Mouse (Mus musculus) stomach, embryonic 15.5 days (tissue): ENCODE data around the gene Pde4d. TPM values are rescaled to one million over a fixed set of nuclear protein-coding genes. Genes with fewer than 3 reads are reported as not detected.

Experiments used
- ATAC-seq: fragments of 200-750 bp; cut with Nextera tagmentation; 2 replicates; pipeline ENCODE4 v1.8.0; 2017; ENCODE audit warnings: low read depth, moderate number of reproducible peaks, moderate TSS enrichment; ENCODE audit not compliant: insufficient read depth, low FRiP score
- H3K27ac ChIP-seq: fragments of 300-500 bp; sonication (generic); 2 replicates; pipeline ENCODE4 v1.5.1; 2015; ENCODE audit warnings: mild to moderate bottlenecking, inconsistent platforms
- H3K27me3 ChIP-seq: fragments of 300-500 bp; sonication (generic); replicated peaks from 2 replicates; pipeline ENCODE4 v1.6.1; 2015; ENCODE audit warnings: inconsistent platforms
- H3K36me3 ChIP-seq: fragments of 300-500 bp; sonication (generic); 2 replicates; pipeline ENCODE4 v1.6.1; 2015; ENCODE audit warnings: inconsistent platforms
- H3K4me1 ChIP-seq: fragments of 300-500 bp; sonication (generic); 2 replicates; pipeline ENCODE4 v1.6.1; 2015; ENCODE audit warnings: inconsistent platforms
- H3K4me2 ChIP-seq: fragments of 300-500 bp; sonication (generic); 2 replicates; pipeline ENCODE4 v1.6.1; 2015; ENCODE audit warnings: mild to moderate bottlenecking, inconsistent platforms
- H3K4me3 ChIP-seq: fragments of 300-500 bp; sonication (generic); replicated peaks from 2 replicates; pipeline ENCODE4 v1.5.1; 2015; ENCODE audit warnings: inconsistent platforms
- H3K9ac ChIP-seq: fragments of 300-500 bp; sonication (generic); 2 replicates; pipeline ENCODE4 v1.6.1; 2015; ENCODE audit warnings: inconsistent platforms
- H3K9me3 ChIP-seq: fragments of 300-500 bp; sonication (generic); 2 replicates; pipeline ENCODE4 v1.6.1; 2016; ENCODE audit warnings: inconsistent platforms
- WGBS: fragments of 180-500 bp; shearing (Covaris S2); methylation state at CpG from one replicate; pipeline ENCODE4 v1.1.7; 2015; 5-methylcytosine and 5-hydroxymethylcytosine counted together
- polyA plus RNA-seq: library from polyadenylated mRNA; unstranded; fragments of >200 nt; fragmentation: Nextera tagmentation; extraction: Ambion mirVana; gene quantifications from 2 replicates; pipeline ENCODE4 v1.2.1, GENCODE M21; 2015

Pde4d gene
- polyA plus RNA-seq, 1 experiment from 2014 or later, result 22.8 TPM

GRCm38 (mm10) chr13:109092654-109093053 lies 642.9 kb downstream of the Pde4d start:
- Histone ChIP-seq H3K4me3 (no peak overlapping the region), H3K9ac (no peak overlapping the region), H3K36me3 (no peaks in the 10 kb centered on the region), H3K9me3 (no peaks in the 10 kb centered on the region), H3K4me1 (no peaks in the 10 kb centered on the region), H3K4me2 (no peak overlapping the region), H3K27ac (no peak overlapping the region), H3K27me3 (no peaks in the 10 kb centered on the region)
- 78% methylated on average over 3 of the region's 3 CpGs for WGBS
- ATAC-seq, result no peak

GRCm38 (mm10) chr13:109096654-109097053 lies 646.9 kb downstream of the Pde4d start:
- no peak for ATAC-seq
- 65% methylated on average over 2 of the region's 2 CpGs for WGBS
- H3K9ac ChIP-seq, result no peak overlapping the region
- H3K4me2 ChIP-seq, result no peak overlapping the region
- H3K4me1 ChIP-seq, result no peaks in the 10 kb centered on the region
- no peak overlapping the region for H3K4me3 ChIP-seq
- no peaks in the 10 kb centered on the region for H3K9me3 ChIP-seq
- no peaks in the 10 kb centered on the region for H3K27me3 ChIP-seq
- H3K36me3 ChIP-seq, result no peaks in the 10 kb centered on the region
- no peak overlapping the region for H3K27ac ChIP-seq

DNA sequence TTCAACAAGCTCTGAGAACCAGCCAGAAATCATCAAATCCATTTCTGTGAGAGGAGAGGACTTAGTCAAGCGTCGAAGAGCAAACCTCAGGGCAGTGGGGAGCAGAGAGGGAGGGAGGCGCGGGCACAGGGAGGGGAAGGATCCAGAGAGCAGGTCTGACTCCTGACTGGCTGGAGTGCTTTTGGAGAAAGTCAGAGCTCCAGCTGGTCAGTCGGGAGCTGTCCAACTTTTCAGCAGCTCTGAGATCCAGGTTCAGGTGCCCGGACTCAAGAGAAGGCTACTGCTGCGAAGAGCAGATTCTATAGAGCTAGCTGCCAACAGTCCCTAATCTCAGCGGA lies 666.2 kb downstream of the Pde4d start:
- no peak for ATAC-seq
- H3K4me2 ChIP-seq, result peak overlapping the region; percentile 89
- WGBS, result under 1% methylated on average over 8 of the region's 8 CpGs

DNA sequence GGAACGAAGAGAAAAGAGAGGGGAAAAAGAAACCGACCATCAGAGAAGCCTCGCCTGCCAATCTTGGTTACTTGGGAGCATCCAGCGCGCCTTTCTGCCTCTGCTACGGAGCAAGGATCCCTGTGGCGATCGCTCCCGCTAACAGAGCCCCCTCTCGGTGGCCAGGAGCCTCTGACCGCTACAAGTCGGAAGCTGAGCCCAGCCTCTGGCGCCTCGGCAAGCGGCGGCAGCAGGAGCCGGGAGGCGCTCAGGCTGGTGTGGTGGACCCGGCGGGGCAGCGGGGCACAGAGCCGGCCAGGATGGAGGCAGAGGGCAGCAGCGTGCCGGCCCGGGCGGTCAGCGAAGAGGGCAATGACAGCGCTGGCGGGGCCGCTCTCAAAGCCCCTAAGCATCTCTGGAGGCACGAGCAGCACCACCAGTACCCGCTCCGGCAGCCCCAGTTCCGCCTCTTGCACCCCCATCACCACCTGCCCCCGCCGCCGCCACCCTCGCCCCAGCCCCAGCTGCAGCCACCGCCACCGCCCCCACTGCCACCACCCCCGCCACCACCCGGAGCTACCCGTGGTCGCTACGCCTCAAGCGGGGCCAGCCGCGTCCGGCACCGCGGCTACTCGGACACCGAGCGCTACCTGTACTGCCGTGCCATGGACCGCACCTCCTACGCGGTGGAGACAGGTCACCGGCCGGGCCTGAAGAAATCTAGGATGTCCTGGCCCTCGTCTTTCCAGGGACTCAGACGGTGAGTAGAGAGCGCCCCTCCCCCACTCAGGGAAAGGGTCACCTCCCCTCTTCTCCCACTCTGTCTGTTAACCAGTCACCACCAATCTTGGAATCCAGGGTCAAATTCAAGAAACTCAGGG lies 666.8 kb downstream of the Pde4d start:
- Histone ChIP-seq H3K4me2 (peak overlapping the region; percentile 89), H3K27me3 (peaks cover 12% of the 10 kb centered on the region; the same call in 1 of the 2 replicates), H3K4me1 (peaks cover 9% of the 10 kb centered on the region; the same call in 1 of the 2 replicates), H3K9me3 (no peaks in the 10 kb centered on the region), H3K4me3 (peak overlapping the region; percentile 41), H3K27ac (no peak overlapping the region), H3K36me3 (no peaks in the 10 kb centered on the region), H3K9ac (no peak overlapping the region)
- WGBS, result under 1% methylated on average over 54 of the region's 63 CpGs
- ATAC-seq, result peak; percentile 35; the same call in 1 of the 2 replicates

More for the DNA sequence above, 666.2 kb downstream of the Pde4d start:
- H3K4me3 ChIP-seq, result peak overlapping the region; percentile 41
- H3K9ac ChIP-seq, result no peak overlapping the region
- peaks cover 12% of the 10 kb centered on the region; the same call in 1 of the 2 replicates for H3K27me3 ChIP-seq
- peaks cover 9% of the 10 kb centered on the region; the same call in 1 of the 2 replicates for H3K4me1 ChIP-seq
- H3K27ac ChIP-seq, result no peak overlapping the region
- no peaks in the 10 kb centered on the region for H3K36me3 ChIP-seq
- no peaks in the 10 kb centered on the region for H3K9me3 ChIP-seq

- Histone ChIP-seq H3K9me3 (no peaks in the 10 kb centered on the region), H3K4me2 (peak overlapping the region; percentile 89), H3K27me3 (peaks cover 12% of the 10 kb centered on the region; the same call in 1 of the 2 replicates), H3K9ac (no peak overlapping the region), H3K36me3 (no peaks in the 10 kb centered on the region), H3K4me1 (peaks cover 9% of the 10 kb centered on the region; the same call in 1 of the 2 replicates), H3K4me3 (peak overlapping the region; percentile 41; the same call in 1 of the 2 replicates), H3K27ac (no peak overlapping the region)
- no peak for ATAC-seq
- 7% methylated on average over 14 of the region's 14 CpGs for WGBS
Observed at GRCm38 (mm10) chr13:109117210-109117791, 667.6 kb downstream of the Pde4d start.

DNA sequence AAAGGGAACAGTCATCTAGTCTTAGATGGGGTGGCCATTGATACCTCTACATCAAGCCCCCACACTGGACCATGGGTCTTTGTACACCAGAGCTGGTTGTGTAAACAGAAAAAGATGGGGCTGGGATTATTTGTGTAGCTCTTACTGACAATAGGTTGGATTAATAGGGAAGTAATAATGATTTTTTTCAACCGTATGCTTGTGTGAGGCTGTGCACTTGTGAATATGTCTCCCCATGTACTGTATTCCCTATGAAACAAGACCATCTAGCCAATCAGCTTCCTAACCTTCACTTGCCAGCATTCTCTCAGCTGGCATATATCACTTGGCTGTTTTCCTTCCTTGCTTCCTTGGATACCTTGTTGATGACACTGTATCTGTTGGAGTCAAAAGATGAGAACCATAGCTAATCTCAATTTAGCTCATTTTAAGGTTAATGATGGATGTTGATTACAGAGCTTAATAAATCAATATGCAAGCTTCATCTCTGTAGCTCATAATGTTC lies 668.6 kb downstream of the Pde4d start:
- no peaks in the 10 kb centered on the region for H3K9me3 ChIP-seq
- H3K4me2 ChIP-seq, result no peak overlapping the region
- H3K4me1 ChIP-seq, result peaks cover 9% of the 10 kb centered on the region; the same call in 1 of the 2 replicates
- no peaks in the 10 kb centered on the region for H3K36me3 ChIP-seq
- peaks cover 12% of the 10 kb centered on the region; the same call in 1 of the 2 replicates for H3K27me3 ChIP-seq
- H3K4me3 ChIP-seq, result no peak overlapping the region
- no peak overlapping the region for H3K27ac ChIP-seq
- ATAC-seq, result no peak
- WGBS, result 68% methylated on average over 1 of the region's 1 CpGs
- no peak overlapping the region for H3K9ac ChIP-seq

DNA sequence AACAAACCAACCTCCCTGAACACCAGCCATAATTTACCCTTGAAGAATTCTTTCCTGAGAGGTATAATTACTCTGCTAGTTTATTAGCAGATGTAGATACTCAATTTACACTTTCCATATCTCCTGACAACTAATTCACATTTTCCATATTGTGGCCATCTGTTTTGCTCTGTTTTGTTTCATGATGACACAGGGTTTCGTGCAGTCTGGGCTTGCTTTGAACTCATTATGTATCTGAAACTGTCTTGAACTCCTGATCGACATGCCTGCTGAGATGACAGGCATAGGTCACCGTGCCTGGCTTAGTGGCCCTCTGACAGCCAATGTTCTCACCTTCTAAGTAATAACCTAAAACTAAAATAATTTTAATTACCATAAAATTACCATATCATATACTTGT lies 672.1 kb downstream of the Pde4d start:
- Histone ChIP-seq H3K4me2 (no peak overlapping the region), H3K36me3 (no peaks in the 10 kb centered on the region), H3K27me3 (0 out of 2 replicates have a peak, but pooled peaks cover 6% of the 10 kb centered on the region), H3K4me1 (peaks cover 5% of the 10 kb centered on the region; the same call in 1 of the 2 replicates), H3K9me3 (no peaks in the 10 kb centered on the region), H3K27ac (no peak overlapping the region), H3K9ac (no peak overlapping the region), H3K4me3 (no peak overlapping the region)
- ATAC-seq, result no peak
- 53% methylated on average over 3 of the region's 3 CpGs for WGBS

DNA sequence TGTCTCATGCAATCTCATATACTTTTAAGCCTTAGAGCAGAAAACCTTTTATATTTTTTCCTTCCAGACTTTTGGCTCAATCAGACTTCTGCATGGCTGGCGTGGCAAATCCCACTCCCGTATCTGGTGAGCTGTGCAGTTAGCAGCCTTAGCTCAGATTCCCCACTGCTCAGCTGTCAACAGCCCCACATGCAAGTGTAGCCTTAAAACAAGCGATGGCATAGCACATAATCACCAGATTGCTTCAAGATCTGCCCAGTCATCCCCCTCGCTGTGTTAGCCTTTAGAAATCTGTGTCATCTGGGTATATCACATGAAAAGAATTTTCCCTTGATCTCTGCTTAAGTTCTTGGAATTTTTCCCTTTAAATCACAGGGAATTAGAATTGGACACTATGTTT lies 686.7 kb downstream of the Pde4d start:
- ATAC-seq, result no peak
- H3K4me2 ChIP-seq, result no peak overlapping the region
- H3K9me3 ChIP-seq, result no peaks in the 10 kb centered on the region
- no peak overlapping the region for H3K9ac ChIP-seq
- H3K4me1 ChIP-seq, result no peaks in the 10 kb centered on the region
- no peak overlapping the region for H3K4me3 ChIP-seq
- H3K27ac ChIP-seq, result no peak overlapping the region
- 69% methylated on average over 4 of the region's 4 CpGs for WGBS
- H3K36me3 ChIP-seq, result no peaks in the 10 kb centered on the region
- H3K27me3 ChIP-seq, result no peaks in the 10 kb centered on the region

GRCm38 (mm10) chr13:109158703-109159102 lies 709.0 kb downstream of the Pde4d start:
- H3K4me2 ChIP-seq, result no peak overlapping the region
- H3K36me3 ChIP-seq, result no peaks in the 10 kb centered on the region
- no peaks in the 10 kb centered on the region for H3K27me3 ChIP-seq
- no peak overlapping the region for H3K9ac ChIP-seq
- no peak overlapping the region for H3K27ac ChIP-seq
- no peak for ATAC-seq
- H3K4me3 ChIP-seq, result no peak overlapping the region
- no peaks in the 10 kb centered on the region for H3K4me1 ChIP-seq
- no peaks in the 10 kb centered on the region for H3K9me3 ChIP-seq
- 56% methylated on average over 3 of the region's 3 CpGs for WGBS

- Histone ChIP-seq H3K27me3 (no peaks in the 10 kb centered on the region), H3K36me3 (no peaks in the 10 kb centered on the region), H3K27ac (no peak overlapping the region), H3K9ac (no peak overlapping the region), H3K9me3 (no peaks in the 10 kb centered on the region), H3K4me2 (no peak overlapping the region), H3K4me3 (no peak overlapping the region), H3K4me1 (no peaks in the 10 kb centered on the region)
- WGBS, result 83% methylated on average over 9 of the region's 9 CpGs
- no peak for ATAC-seq
Observed at GRCm38 (mm10) chr13:109168556-109169334, 719.0 kb downstream of the Pde4d start.

GRCm38 (mm10) chr13:109169335-109169606 lies 719.5 kb downstream of the Pde4d start:
- no peak overlapping the region for H3K27ac ChIP-seq
- no peak overlapping the region for H3K9ac ChIP-seq
- 74% methylated on average over 2 of the region's 2 CpGs for WGBS
- H3K4me1 ChIP-seq, result no peaks in the 10 kb centered on the region
- no peak overlapping the region for H3K4me3 ChIP-seq
- no peak overlapping the region for H3K4me2 ChIP-seq
- no peaks in the 10 kb centered on the region for H3K36me3 ChIP-seq
- ATAC-seq, result no peak
- H3K9me3 ChIP-seq, result no peaks in the 10 kb centered on the region
- no peaks in the 10 kb centered on the region for H3K27me3 ChIP-seq

DNA sequence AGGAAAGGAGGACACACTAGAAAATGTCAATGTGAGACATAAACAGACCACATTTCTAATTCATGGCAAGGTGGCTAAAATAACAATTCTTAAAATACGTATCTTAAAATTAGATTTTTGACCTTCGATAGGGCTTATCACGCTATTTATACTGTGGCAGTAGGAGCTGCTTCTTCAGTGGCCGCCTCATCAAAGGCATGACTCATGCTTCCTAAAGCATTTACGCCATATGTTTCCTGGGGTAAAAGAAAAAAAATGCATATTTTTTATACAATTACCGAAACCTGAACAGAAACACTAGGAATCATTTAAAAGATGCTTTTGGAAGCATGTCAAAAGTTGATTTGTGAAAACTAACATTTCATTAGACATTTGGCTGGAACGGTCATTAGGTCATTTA lies 721.9 kb downstream of the Pde4d start:
- no peak overlapping the region for H3K4me2 ChIP-seq
- no peak overlapping the region for H3K9ac ChIP-seq
- ATAC-seq, result no peak
- no peak overlapping the region for H3K27ac ChIP-seq
- H3K4me3 ChIP-seq, result no peak overlapping the region
- no peaks in the 10 kb centered on the region for H3K4me1 ChIP-seq
- WGBS, result 72% methylated on average over 7 of the region's 7 CpGs
- H3K36me3 ChIP-seq, result no peaks in the 10 kb centered on the region
- no peaks in the 10 kb centered on the region for H3K9me3 ChIP-seq
- H3K27me3 ChIP-seq, result no peaks in the 10 kb centered on the region
